Comparison of ENCODE assay signal across 8 mouse cellular contexts in the genomic region with DNA sequence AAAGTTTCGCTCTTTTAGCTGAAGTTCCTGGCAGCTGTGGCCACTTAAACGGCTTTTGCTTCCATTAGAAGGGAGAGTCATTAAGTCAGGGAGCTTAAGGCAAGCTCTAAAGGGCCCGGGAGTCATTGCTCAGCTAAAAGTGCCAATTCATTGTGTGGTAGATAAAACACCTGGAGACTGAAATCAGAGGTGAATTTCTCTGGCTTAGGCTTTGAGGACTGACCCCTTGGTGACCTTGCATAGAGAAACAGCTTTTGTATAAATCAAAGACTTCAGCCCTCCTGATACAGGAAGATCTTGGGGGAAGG.
DNase-seq lines count a peak whose midpoint lies in the region; ATAC-seq lines count a peak whose summit lies in the region.

No protein-coding gene starts in this region.

- peaks cover 7 to 9% of the 10 kb centered on the region in 2 experiments; a peak in 3 of 4 replicates for H3K4me1 ChIP-seq in heart, embryonic 14.5 days (ENCODE audit: control insufficient read depth in 2 of 2, insufficient read depth in 2 of 2, low read length in 2 of 2)
- H3K4me1 ChIP-seq in hindbrain, embryonic 15.5 days (replicated peaks) = peaks cover 22% of the 10 kb centered on the region
- peaks cover 11% of the 10 kb centered on the region for H3K4me1 ChIP-seq in midbrain, embryonic 15.5 days

- H3K27me3 ChIP-seq in heart, embryonic 14.5 days (ENCODE audit: control insufficient read depth, insufficient read depth, low read length) = 0 out of 2 replicates have a peak, but pooled peaks cover under 1% of the 10 kb centered on the region
- H3K27me3 ChIP-seq in hindbrain, embryonic 15.5 days = peaks cover 3% of the 10 kb centered on the region; the same call in 1 of the 2 replicates
- H3K27me3 ChIP-seq in midbrain, embryonic 15.5 days (replicated peaks) = no peaks in the 10 kb centered on the region

- no peaks in the 10 kb centered on the region for H3K9me3 ChIP-seq in heart, embryonic 14.5 days (ENCODE audit: control insufficient read depth, low read length)
- H3K9me3 ChIP-seq in hindbrain, embryonic 15.5 days = no peaks in the 10 kb centered on the region
- no peaks in the 10 kb centered on the region for H3K9me3 ChIP-seq in midbrain, embryonic 15.5 days

- no peak for DNase-seq in heart, adult 11 months
- DNase-seq in ZHBTc4 (ENCODE audit: low read depth, low spot score) = peak; percentile 88
- DNase-seq in frontal cortex, postnatal 25 days (ENCODE audit: low spot score in 2 of 2) = no peak
- no peak for DNase-seq in spleen, adult 12 weeks (ENCODE audit: low spot score)
- DNase-seq in thymus, postnatal 36 days = no peak

- peak overlapping the region; percentile 10 to 15 for H3K4me3 ChIP-seq in heart, embryonic 14.5 days (ENCODE audit: control insufficient read depth in 1 of 2, insufficient read depth in 1 of 2, low read depth in 1 of 2, low read length in 2 of 2)
- H3K4me3 ChIP-seq in hindbrain, embryonic 15.5 days = peak overlapping the region; percentile 14; the same call in 1 of the 2 replicates
- H3K4me3 ChIP-seq in midbrain, embryonic 15.5 days = peak overlapping the region; percentile 17; the same call in 1 of the 2 replicates

- peak overlapping the region; percentile 28; the same call in 1 of the 2 replicates for H3K9ac ChIP-seq in heart, embryonic 14.5 days (ENCODE audit: low read length)
- no peak overlapping the region for H3K9ac ChIP-seq in hindbrain, embryonic 15.5 days
- H3K9ac ChIP-seq in midbrain, embryonic 15.5 days = no peak overlapping the region

- 4% methylated on average over 3 of the region's 3 CpGs for WGBS in heart, embryonic 14.5 days
- 7% methylated on average over 3 of the region's 3 CpGs for WGBS in hindbrain, embryonic 15.5 days
- WGBS in midbrain, embryonic 15.5 days = 7% methylated on average over 3 of the region's 3 CpGs

- ATAC-seq in heart, embryonic 14.5 days (ENCODE audit: insufficient number of reproducible peaks, insufficient read depth, low FRiP score, low read depth) = no peak
- ATAC-seq in hindbrain, embryonic 15.5 days (ENCODE audit: low FRiP score, low read depth) = no peak
- no peak for ATAC-seq in midbrain, embryonic 15.5 days (replicated peaks)

- peak overlapping the region; percentile 63 for H3K4me2 ChIP-seq in heart, embryonic 14.5 days (ENCODE audit: low read length)
- H3K4me2 ChIP-seq in hindbrain, embryonic 15.5 days = peak overlapping the region; percentile 49
- peak overlapping the region; percentile 42 for H3K4me2 ChIP-seq in midbrain, embryonic 15.5 days

- H3K36me3 ChIP-seq in heart, embryonic 14.5 days (ENCODE audit: control insufficient read depth, insufficient read depth, low read length) = no peaks in the 10 kb centered on the region
- H3K36me3 ChIP-seq in hindbrain, embryonic 15.5 days = no peaks in the 10 kb centered on the region
- no peaks in the 10 kb centered on the region for H3K36me3 ChIP-seq in midbrain, embryonic 15.5 days (replicated peaks)

- no peak overlapping the region for H3K27ac ChIP-seq in heart, embryonic 14.5 days (replicated peaks in 1 of 2; ENCODE audit: control insufficient read depth in 1 of 2, insufficient read depth in 1 of 2, low read depth in 2 of 2, low read length in 2 of 2)
- H3K27ac ChIP-seq in hindbrain, embryonic 15.5 days (replicated peaks) = no peak overlapping the region
- H3K27ac ChIP-seq in midbrain, embryonic 15.5 days = no peak overlapping the region
